Mouse (Mus musculus): ENCODE measurements at regions not wholly inside any gene's neighbourhood (a gene's known extent, or its start where the extent isn't known, plus 50 kb on each side); places are given as distances from the start of the nearest gene placed in this dataset.

GRCm38 (mm10) chr2:167858346-167858745, 73.5 kb upstream of the Ptpn1 start:
- peak; percentile 6 for DNase-seq (ENCODE audit: low read depth)
- TF ChIP-seq CTCF (IDR thresholded peaks at IDR 0.05; ENCODE audit: borderline replicate concordance, extremely low read depth, insufficient read depth, insufficient read length), result no peak
- TF ChIP-seq POLR2A (IDR thresholded peaks at IDR 0.05; ENCODE audit: borderline replicate concordance, extremely low read depth, insufficient read depth, insufficient read length, poor library complexity, severe bottlenecking), result no peak

- DNase-seq (ENCODE audit: low read depth), result no peak
- TF ChIP-seq POLR2A (IDR thresholded peaks at IDR 0.05; ENCODE audit: borderline replicate concordance, extremely low read depth, insufficient read depth, insufficient read length, poor library complexity, severe bottlenecking), result no peak
- no peak for TF ChIP-seq CTCF (IDR thresholded peaks at IDR 0.05; ENCODE audit: borderline replicate concordance, extremely low read depth, insufficient read depth, insufficient read length)
Measured at GRCm38 (mm10) chr2:167857911-167858310, 73.9 kb upstream of the Ptpn1 start.

GRCm38 (mm10) chr2:167856920-167857475, 74.9 kb upstream of the Ptpn1 start:
- no peak for DNase-seq (ENCODE audit: low read depth)
- no peak for TF ChIP-seq CTCF (IDR thresholded peaks at IDR 0.05; ENCODE audit: borderline replicate concordance, extremely low read depth, insufficient read depth, insufficient read length)
- TF ChIP-seq POLR2A (IDR thresholded peaks at IDR 0.05; ENCODE audit: borderline replicate concordance, extremely low read depth, insufficient read depth, insufficient read length, poor library complexity, severe bottlenecking), result no peak

GRCm38 (mm10) chr2:167856020-167856419, 75.8 kb upstream of the Ptpn1 start:
- DNase-seq (ENCODE audit: low read depth), result no peak
- no peak for TF ChIP-seq CTCF (IDR thresholded peaks at IDR 0.05; ENCODE audit: borderline replicate concordance, extremely low read depth, insufficient read depth, insufficient read length)
- no peak for TF ChIP-seq POLR2A (IDR thresholded peaks at IDR 0.05; ENCODE audit: borderline replicate concordance, extremely low read depth, insufficient read depth, insufficient read length, poor library complexity, severe bottlenecking)

- no peak for DNase-seq (ENCODE audit: low read depth)
- TF ChIP-seq POLR2A (IDR thresholded peaks at IDR 0.05; ENCODE audit: borderline replicate concordance, extremely low read depth, insufficient read depth, insufficient read length, poor library complexity, severe bottlenecking), result no peak
- TF ChIP-seq CTCF (IDR thresholded peaks at IDR 0.05; ENCODE audit: borderline replicate concordance, extremely low read depth, insufficient read depth, insufficient read length), result no peak
Measured at GRCm38 (mm10) chr2:167854060-167854459, 77.8 kb upstream of the Ptpn1 start.

- TF ChIP-seq POLR2A (IDR thresholded peaks at IDR 0.05; ENCODE audit: borderline replicate concordance, extremely low read depth, insufficient read depth, insufficient read length, poor library complexity, severe bottlenecking), result no peak
- no peak for TF ChIP-seq CTCF (IDR thresholded peaks at IDR 0.05; ENCODE audit: borderline replicate concordance, extremely low read depth, insufficient read depth, insufficient read length)
- DNase-seq (ENCODE audit: low read depth), result no peak
Measured at GRCm38 (mm10) chr2:167853411-167853821, 78.4 kb upstream of the Ptpn1 start.

- TF ChIP-seq POLR2A (IDR thresholded peaks at IDR 0.05; ENCODE audit: borderline replicate concordance, extremely low read depth, insufficient read depth, insufficient read length, poor library complexity, severe bottlenecking), result no peak
- no peak for TF ChIP-seq CTCF (IDR thresholded peaks at IDR 0.05; ENCODE audit: borderline replicate concordance, extremely low read depth, insufficient read depth, insufficient read length)
- no peak for DNase-seq (ENCODE audit: low read depth)
Measured at GRCm38 (mm10) chr2:167852582-167852981, 79.3 kb upstream of the Ptpn1 start.

GRCm38 (mm10) chr2:167851216-167851896, 80.5 kb upstream of the Ptpn1 start:
- TF ChIP-seq CTCF (IDR thresholded peaks at IDR 0.05; ENCODE audit: borderline replicate concordance, extremely low read depth, insufficient read depth, insufficient read length) (no peak), POLR2A (IDR thresholded peaks at IDR 0.05; ENCODE audit: borderline replicate concordance, extremely low read depth, insufficient read depth, insufficient read length, poor library complexity, severe bottlenecking) (no peak)
- DNase-seq (ENCODE audit: low read depth), result no peak

- TF ChIP-seq CTCF (IDR thresholded peaks at IDR 0.05; ENCODE audit: borderline replicate concordance, extremely low read depth, insufficient read depth, insufficient read length), result no peak
- TF ChIP-seq POLR2A (IDR thresholded peaks at IDR 0.05; ENCODE audit: borderline replicate concordance, extremely low read depth, insufficient read depth, insufficient read length, poor library complexity, severe bottlenecking), result no peak
- peak; percentile 9 for DNase-seq (ENCODE audit: low read depth)
Measured at GRCm38 (mm10) chr2:167849999-167850552, 81.8 kb upstream of the Ptpn1 start.

- no peak for DNase-seq (ENCODE audit: low read depth)
- TF ChIP-seq POLR2A (IDR thresholded peaks at IDR 0.05; ENCODE audit: borderline replicate concordance, extremely low read depth, insufficient read depth, insufficient read length, poor library complexity, severe bottlenecking), result no peak
Measured at GRCm38 (mm10) chr2:167848468-167849440, 83.1 kb upstream of the Ptpn1 start.
